Mouse (Mus musculus) kidney, adult 11 months (tissue): Measurements from ENCODE around the gene Ssbp4.

Experiments used
- DNase-seq: peaks from one replicate; pipeline ENCODE4 v3.0.0; 2022

Gene Ssbp4

DNA sequence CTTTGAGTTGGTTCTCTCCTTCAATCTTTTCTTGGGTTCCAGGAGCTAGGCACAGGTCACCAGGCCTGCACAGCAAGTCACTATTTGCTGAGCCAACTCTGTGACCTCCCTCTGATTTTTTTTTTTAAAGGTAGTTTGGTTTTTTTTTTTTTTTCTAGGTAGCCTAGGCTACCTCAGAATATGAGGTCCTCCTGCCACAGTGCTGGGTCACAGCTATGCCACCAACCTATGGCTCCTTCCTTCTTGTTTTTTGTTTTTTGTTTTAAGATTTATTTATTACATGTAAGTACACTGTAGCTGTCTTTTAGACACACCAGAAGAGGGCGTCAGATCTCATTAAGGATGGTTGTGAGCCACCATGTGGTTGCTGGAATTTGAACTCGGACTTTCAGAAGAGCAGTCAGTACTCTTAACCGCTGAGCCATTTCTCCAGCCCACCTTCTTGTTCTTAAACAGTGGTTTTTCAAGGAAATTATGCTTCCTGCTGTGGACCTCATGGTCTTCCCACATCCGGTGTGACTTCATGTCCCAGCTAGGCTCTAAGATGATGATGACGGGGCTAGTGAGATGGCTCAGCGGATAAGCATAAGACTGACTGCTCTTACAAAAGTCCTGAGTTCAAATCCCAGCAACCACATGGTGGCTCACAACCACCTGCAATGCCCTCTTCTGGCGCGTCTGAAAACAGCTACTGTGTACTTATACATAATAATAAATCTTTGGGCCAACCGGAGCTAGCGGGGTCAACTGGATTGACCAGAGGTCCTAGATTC lies 59.1 kb downstream of the Ssbp4 start:
- no peak for DNase-seq

DNA sequence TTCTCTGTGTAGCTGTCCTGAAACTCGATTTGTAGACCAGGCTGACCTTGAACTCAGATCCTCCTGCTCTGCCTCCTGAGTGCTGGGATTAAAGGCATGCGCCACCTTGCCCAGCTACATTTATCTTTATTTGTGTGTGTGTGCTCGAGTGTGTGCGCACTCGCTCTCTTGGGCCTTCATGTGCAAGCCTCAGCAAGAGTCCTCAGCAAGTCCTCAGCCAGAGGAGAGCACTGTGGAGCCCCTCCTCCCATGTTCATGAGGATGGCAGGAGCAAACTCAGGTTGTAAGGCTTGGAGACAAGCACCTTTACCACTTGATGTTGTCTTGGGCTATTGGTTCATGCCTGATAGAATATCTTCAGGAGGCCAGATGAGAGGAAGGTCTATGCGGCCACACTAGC lies 60.9 kb downstream of the Ssbp4 start:
- no peak for DNase-seq
